Mouse (Mus musculus): Measurements from ENCODE around the gene C1qbp.

DNA sequence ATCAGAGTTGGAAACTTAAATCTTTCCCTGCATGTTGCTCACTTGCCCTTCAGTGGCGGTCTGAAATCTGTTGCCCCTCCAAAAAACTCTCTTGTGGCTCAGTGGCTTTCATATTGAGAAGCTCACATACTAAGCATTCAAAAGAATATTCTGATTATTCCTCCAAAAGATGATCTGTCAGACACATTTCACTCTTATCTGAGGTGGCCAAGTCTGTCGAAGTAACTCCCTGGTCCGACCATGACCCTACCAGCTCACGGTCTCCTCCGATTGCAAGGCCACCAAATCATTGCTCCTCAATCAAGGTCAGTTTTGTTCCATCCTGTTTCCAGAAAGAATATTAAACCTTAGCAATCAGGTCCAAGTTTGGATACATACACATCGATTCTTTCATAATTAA lies 24.2 kb upstream of the C1qbp start:
- TF ChIP-seq EP300 (IDR thresholded peaks at IDR 0.05; ENCODE audit: low read depth) (no peak), CTCF (IDR thresholded peaks at IDR 0.05; ENCODE audit: low read depth) (no peak)
